Mouse (Mus musculus): Measurements from ENCODE around the gene Snrnp35.

Snrnp35 gene

GRCm38 (mm10) chr5:124462297-124463025, 20.5 kb upstream of the Snrnp35 start:
- no peak for DNase-seq (ENCODE audit: low read depth, low spot score)

- DNase-seq (ENCODE audit: low read depth, low spot score): no peak
These were observed 19.5 kb upstream of the Snrnp35 start for GRCm38 (mm10) chr5:124463462-124463861.

GRCm38 (mm10) chr5:124464905-124465304, 18.0 kb upstream of the Snrnp35 start:
- DNase-seq (ENCODE audit: low read depth, low spot score): no peak

GRCm38 (mm10) chr5:124467766-124468165, 15.2 kb upstream of the Snrnp35 start:
- no peak for DNase-seq (ENCODE audit: low read depth, low spot score)

- no peak for DNase-seq (ENCODE audit: low read depth, low spot score)
These were observed 14.6 kb upstream of the Snrnp35 start for GRCm38 (mm10) chr5:124468365-124468764.

- no peak for DNase-seq (ENCODE audit: low read depth, low spot score)
These were observed 13.4 kb upstream of the Snrnp35 start for GRCm38 (mm10) chr5:124469486-124469885.

- no peak for DNase-seq (ENCODE audit: low read depth, low spot score)
These were observed 12.3 kb upstream of the Snrnp35 start for GRCm38 (mm10) chr5:124470591-124471171.

GRCm38 (mm10) chr5:124478873-124479204, 4.1 kb upstream of the Snrnp35 start:
- DNase-seq (ENCODE audit: low read depth, low spot score): no peak

- DNase-seq (ENCODE audit: low read depth, low spot score): no peak
These were observed 2.8 kb upstream of the Snrnp35 start for GRCm38 (mm10) chr5:124480119-124480518.

- no peak for DNase-seq (ENCODE audit: low read depth, low spot score)
These were observed 1.2 kb upstream of the Snrnp35 start for GRCm38 (mm10) chr5:124481714-124482113.

GRCm38 (mm10) chr5:124482436-124482965, 433 bp upstream of the Snrnp35 start:
- no peak for DNase-seq (ENCODE audit: low read depth, low spot score)

- DNase-seq (ENCODE audit: low read depth, low spot score): no peak
These were observed 892 bp downstream of the Snrnp35 start for GRCm38 (mm10) chr5:124483655-124484396.

GRCm38 (mm10) chr5:124485654-124486053, 2.7 kb downstream of the Snrnp35 start:
- no peak for DNase-seq (ENCODE audit: low read depth, low spot score)

- no peak for DNase-seq (ENCODE audit: low read depth, low spot score)
These were observed 6.0 kb downstream of the Snrnp35 start for GRCm38 (mm10) chr5:124488885-124489284.

- DNase-seq (ENCODE audit: low read depth, low spot score): no peak
These were observed 8.8 kb downstream of the Snrnp35 start for GRCm38 (mm10) chr5:124491732-124492131.

GRCm38 (mm10) chr5:124492618-124493017, 9.7 kb downstream of the Snrnp35 start:
- DNase-seq (ENCODE audit: low read depth, low spot score): no peak

GRCm38 (mm10) chr5:124493455-124493854, 10.5 kb downstream of the Snrnp35 start:
- no peak for DNase-seq (ENCODE audit: low read depth, low spot score)

- DNase-seq (ENCODE audit: low read depth, low spot score): no peak
These were observed 12.6 kb downstream of the Snrnp35 start for GRCm38 (mm10) chr5:124495547-124495946.

- DNase-seq (ENCODE audit: low read depth, low spot score): no peak
These were observed 13.9 kb downstream of the Snrnp35 start for GRCm38 (mm10) chr5:124496614-124497514.

- no peak for DNase-seq (ENCODE audit: low read depth, low spot score)
These were observed 15.4 kb downstream of the Snrnp35 start for GRCm38 (mm10) chr5:124498221-124498876.

- no peak for DNase-seq (ENCODE audit: low read depth, low spot score)
These were observed 16.1 kb downstream of the Snrnp35 start for GRCm38 (mm10) chr5:124499001-124499400.

Measured in brain, embryonic 18.5 days (tissue).